Mouse (Mus musculus) neutrophil, adult 5-6 weeks (primary cell): ENCODE results near the gene Zfp275. TPM values are rescaled to one million over a fixed set of nuclear protein-coding genes. Genes with fewer than 3 reads are reported as not detected.
"Not testable (repeated sequence)": the region's sequence is repeated elsewhere in the genome, so short reads cannot be mapped to it uniquely, and the experiment has no call there.

ENCODE experiments used
- ATAC-seq: fragments of 151-379, 151-347 bp; 2 replicates; pipeline ENCODE4 v1.8.0; 2017; ENCODE audit warnings: mild to moderate bottlenecking, moderate TSS enrichment; ENCODE audit not compliant: insufficient number of reproducible peaks, poor library complexity, low FRiP score, severe bottlenecking; ENCODE audit errors: extremely low read depth
- total RNA-seq: library from RNA; stranded (forward); fragments of 200-1000 nt; gene quantifications from 2 replicates; pipeline ENCODE4 v1.2.3, GENCODE M21; 2017

Gene Zfp275
- 12.5 and 17.9 TPM in 2 replicates for total RNA-seq

DNA sequence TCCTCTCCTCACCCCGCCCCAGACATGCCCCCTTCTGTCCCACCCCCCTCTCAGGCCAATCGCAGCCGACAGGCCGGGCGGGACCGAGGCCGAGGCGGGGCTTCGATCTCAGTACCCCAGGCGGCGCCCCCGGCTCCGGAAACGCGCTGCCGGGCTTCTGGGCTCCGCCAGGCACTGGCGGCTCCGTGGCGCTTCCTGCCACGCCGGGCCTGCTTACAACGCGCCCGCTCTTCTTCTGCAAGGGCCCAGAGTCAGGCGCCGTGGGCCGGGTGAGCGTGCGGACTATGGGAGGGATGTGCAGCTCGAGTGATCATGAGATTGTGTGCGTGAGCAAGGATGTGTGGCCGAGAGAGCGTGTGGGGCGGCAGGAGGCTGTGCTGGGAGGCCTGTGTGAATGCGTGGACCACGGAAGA is at the start of gene Zfp275:
Zfp275 (plus strand) TSS at position 139 of the 413 bp plus-strand sequence.
- peak; percentile 44; the same call in 1 of the 2 replicates for ATAC-seq

DNA sequence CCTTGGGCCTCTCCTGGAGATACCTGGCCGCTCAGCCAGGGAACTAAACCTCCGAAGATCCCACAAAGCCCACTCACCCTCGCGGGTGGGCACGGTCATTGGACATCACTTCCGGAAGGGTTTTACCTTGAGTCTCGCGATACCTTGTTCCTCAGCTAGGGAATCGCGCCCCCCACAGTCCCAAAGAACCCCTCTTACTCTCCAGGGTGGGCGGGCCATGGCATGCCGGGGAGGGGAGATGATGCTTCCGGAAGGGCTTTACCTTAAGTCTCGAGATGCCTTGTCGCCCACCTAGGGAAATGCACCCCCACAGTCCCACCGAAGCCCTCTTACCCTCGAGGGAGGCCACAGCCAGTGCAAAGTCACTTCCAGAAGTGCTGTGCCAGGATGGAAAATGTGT is 49.5 kb upstream of the Zfp275 start, which contains the start of the genes Xlr5a and Xlr5c:
Xlr5a (minus strand) TSS at position 101 of the 400 bp plus-strand sequence.
Xlr5c (minus strand) TSS at position 101 of the 400 bp plus-strand sequence.
- ATAC-seq: not testable (repeated sequence)

DNA sequence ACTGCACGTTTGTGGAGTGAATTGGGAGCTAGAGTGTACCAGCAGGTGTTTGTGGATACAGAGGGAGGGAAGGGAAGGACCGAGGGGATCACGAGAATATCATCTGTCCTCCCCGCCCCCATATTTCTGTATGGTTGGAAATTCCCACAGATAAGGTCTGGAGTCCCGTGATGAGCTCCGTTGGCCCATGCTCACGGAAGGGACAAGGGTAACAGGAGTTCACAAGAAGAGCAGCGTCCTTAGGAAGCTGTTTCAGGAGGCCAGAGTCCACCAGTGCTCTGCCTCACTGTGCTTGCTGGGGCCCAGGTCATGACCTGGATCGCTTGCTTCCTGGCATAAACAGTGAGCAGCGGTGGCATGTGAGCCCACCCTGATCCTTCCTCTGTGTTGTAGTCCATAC is 46.7 kb upstream of the Zfp275 start:
- not testable (repeated sequence) for ATAC-seq

DNA sequence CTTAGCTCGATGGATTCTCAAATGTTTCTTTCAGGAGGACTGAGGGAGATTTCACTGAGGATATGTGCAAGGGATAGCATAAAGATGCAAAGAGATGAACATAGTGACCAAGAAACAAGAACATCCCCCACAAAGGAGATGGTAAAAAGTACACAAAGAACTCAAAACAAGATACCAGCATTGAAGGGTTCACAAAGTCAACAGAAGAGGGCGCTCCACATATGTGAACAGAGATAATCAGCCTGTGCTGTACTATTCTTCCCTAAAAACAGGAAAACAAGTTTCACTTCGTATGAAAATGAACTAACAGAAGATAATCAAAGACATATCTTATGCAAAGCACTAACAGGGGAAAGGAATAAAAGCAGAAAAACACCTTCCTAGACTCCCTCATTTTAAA is 29.9 kb upstream of the Zfp275 start:
- no peak for ATAC-seq

DNA sequence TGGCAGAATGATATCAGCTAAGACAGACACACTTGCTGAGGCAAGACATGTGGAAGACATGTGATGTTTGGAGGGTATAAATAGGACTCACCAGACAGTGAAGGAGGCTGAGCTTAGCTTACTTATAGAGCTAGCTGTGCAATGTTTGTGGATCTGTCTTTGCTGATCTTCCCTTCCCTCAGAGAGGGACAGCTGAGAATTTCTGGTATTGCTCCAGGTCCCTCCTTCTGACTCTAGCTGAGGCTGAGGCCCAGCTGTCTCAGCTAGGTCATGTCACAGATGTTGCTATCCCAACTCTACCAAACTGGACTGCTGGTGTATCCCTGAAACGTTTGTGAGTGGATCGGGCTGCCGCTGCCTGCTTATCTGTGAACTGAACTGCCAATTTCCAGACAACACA is 21.4 kb upstream of the Zfp275 start:
- no peak for ATAC-seq

DNA sequence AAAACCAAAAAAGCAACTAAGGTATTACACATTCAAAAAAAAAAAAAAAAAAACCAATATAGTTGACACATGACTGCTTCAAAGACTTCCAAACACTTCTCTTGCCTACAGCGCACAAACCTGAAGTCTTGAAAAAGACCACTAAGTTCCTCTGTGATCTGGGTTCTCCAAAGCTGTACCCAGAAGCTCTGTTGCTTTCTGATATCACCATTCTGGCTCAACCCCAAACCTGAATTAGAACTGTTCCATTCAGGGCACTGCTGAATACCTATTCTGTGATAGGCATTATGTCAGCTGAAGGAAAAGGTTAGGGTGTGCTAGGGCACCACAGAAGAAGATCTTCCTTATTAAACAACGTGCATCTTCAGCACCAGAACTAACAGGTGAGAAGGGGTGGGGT is 15.2 kb upstream of the Zfp275 start:
- no peak for ATAC-seq

DNA sequence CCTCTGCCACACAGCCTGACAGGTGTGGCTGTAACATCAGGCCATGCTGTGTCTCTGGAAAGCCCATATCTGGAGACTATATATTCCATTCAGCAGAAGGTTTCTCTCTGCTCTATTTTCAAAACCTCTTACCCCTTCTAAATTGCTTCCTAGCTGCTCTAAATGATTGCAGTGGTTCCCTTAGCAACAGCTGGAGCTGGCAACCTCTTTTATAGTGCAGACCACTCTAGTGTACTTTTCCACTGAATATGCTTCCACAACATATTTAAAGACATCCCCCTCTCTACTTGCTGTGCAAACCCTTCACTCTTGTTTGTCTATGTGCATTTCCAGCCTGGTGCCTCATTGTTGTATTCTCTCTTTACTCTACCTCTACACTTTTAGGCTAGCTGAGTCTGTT is 8.9 kb upstream of the Zfp275 start:
- no peak for ATAC-seq

DNA sequence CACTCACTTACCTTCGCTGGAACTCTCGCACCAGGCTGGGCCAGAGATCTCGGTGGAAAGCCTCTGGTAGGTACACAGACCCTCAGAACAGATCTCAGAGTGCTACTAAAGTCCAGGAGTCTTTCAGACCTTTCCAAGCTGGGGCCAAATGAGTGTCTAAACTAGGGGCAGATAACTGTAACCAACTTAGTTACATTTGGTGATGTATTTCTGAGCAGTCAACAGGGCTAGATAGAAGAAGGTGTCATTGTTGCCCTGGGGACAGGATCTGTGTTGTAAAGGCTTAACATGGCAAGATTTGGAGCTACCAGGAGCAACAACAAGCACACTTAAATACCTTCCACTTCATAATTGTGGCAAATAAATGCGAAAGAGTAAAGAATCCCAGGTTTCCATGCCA is 5.7 kb upstream of the Zfp275 start, which contains the start of gene Gm45015:
Gm45015 (minus strand) TSS at position 101 of the 400 bp plus-strand sequence.
- ATAC-seq: no peak

DNA sequence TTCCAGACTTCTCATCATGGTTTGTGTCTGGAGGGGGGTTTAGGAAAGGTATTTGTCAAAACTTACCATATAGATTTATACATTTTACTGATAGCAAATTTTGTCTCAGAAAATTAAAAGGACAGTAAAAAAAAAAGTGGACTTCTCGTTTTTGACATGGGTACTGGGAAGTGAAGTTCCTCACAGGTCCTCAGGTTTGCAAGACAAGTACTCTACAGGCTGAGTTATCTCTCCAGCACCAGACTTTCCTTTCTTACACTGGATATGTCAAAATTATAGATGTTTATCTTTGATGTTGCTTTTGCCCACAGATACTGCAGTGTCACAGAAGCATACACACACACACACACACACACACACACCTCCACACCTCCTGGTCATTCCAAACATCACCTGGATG is 948 bp upstream of the Zfp275 start:
- no peak for ATAC-seq

DNA sequence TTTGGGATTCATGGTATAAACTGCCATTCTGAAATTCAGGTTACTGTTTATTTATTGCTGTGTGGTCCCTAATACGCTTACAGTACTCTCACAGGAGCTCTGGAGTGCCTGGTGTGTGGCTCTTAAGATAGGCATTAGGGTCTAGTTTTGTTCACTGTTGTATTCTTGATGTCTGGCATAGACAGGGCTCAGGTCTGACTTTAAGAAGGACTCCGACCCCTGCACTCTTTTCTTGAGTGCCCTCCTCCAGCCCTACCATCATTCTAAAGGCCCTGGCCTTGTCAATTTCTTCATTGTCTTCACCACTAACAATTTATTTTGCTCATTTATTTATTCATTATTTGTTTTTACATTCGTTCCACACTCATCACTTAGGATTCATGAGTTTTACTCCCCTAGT is 353 bp upstream of the Zfp275 start:
- ATAC-seq: no peak

DNA sequence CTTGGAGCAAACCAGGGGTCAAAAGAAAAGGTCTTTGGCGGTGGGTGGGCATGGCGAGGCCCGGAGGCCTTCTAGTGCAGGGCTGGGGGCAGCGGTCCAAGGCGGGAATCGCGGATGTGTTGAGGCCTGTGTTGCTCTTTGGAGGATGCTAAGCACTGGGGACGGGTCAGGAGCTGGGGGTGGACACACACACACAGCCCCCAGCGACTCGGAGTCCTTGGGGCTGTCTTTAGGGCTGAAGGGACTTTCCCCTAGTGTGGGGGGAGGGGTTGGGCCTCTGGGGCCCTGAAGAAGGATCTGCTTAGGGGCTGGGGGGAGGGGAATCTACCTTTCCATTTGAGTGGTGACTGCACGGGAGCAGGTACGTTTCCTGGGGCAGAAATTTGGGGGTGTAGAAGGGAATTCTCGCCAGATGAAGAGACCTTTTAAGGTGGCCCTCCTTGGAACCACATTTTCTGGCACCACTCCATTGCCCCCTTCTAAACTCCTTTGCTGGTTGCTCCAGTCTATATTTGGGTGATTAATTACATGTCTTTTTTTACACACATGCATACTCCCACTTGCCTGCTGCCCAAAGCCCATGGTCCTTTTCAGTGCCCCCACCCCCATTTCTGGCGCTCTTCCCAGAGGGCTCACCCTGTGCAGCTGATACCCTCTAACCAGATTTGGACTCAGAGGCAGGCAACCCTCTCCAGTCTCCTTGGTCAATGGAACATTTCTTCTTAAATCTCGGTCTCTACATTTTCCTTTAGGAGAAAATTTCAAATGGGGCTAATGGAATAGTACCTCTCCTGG is 717 bp downstream of the Zfp275 start:
- ATAC-seq: no peak

DNA sequence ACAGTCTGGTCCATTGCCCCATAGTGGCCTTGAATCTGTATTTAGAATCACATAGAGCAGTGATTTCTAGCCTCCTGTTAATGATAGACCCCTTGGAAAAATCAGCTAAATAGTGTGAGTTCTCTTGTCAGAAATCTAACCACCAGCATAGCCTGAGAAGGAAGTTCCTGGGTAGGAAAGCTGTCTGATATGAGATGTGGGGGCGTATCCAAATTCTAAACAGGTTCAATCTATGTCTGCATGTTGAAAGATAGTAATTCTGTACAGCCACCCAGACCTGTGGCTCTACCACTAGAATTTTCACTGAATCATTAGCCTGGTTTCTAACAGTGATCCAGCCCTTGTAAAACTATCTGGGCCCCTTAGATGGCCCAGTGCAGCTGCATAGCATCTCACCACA is 1.4 kb downstream of the Zfp275 start:
- ATAC-seq: no peak

DNA sequence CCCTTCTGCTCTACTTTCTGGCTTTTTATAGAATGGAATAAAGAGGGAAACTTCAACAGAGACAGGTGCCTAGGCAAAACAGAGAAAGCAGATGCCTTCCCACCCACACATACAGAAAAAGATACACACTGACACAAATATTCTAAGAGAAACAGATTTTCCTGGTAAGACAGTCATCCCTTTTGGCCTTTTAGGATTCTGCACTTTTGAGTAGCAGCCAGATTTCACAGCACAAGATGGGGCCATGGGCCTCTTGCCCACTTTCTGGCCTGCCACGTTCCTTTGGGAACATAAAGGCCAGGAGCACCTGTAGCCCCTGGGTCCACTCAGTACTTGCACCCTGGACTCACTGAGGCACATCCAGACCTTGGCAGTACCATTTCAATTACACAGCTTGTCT is 1.9 kb downstream of the Zfp275 start:
- no peak for ATAC-seq

DNA sequence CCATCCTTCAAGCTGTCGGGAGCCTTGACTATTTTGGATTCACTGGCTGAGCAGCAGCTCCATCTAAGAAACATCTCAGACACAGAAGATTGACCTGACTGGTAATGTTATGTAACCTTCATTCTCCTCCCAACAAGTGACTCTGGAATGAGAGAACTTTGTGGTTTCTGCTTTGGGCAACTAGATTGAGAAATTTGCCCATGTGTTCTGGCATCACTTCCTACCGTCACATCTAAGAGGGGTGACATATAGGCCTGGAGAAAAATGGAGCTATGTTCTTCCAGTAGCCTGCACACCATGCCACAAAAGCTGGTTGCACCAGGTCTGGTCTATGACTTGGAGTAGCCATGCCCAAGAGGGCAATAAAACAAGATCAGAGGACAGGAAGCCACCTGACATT is 13.7 kb downstream of the Zfp275 start:
- 0 out of 2 replicates have a peak, but pooled peaks have one; percentile 9 for ATAC-seq

DNA sequence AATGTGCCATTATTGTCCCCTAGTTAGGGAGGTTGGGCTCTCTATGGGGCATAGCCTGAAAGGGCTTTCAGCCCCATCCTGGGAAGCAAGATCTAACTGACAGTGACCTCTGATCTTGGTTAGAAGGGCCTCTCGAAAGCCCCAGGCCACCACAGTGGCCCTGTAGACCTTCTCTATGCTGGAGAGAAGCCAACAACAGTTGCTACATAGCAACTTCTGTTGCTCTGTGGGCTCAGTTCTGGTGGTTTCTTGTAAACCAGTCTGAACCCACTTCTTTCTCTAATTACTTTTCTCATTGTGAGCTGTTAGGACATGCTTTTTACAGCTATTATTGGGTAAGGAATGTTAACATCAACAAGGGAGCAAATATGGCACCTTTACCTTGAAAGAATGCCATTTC is 14.3 kb downstream of the Zfp275 start:
- ATAC-seq: no peak

DNA sequence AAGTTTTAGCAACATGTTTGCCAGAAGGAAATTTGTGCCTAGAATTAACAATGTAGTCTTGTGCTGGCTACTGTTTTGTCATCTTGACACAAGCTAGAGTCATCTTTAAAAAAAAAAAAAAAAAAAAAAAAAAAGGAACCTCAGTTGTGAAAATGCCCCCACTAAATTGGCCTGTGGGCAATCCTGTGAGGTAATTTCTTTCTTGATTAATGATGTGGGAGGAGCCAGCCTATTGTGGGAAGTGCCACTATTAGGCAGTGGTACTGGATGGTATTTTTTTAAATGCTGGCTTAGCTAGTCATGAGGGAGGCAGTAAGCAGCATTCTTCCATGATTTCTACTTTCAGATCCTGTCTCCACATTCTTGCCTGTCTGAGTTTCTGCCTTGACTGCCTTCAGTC is 20.9 kb downstream of the Zfp275 start:
- ATAC-seq: no peak

DNA sequence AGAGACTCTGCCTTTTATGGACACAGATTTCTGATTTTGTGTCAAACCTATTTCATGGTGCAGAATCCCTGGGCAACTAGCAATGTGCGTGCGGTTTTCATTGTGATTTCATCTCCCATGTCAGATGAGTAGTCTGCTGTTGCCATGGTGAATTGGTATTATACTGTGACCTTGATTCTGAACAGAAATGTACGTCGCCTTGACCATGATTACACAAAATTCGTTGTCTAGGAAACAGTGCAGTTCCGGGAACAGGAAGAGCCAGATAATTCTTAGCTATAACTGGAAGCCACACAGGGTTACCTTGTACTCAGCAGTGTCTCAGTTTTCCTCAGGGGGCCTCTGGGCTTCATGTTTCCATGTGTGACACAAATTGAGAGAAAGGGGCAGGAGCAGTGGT is 42.0 kb downstream of the Zfp275 start:
- ATAC-seq: no peak

DNA sequence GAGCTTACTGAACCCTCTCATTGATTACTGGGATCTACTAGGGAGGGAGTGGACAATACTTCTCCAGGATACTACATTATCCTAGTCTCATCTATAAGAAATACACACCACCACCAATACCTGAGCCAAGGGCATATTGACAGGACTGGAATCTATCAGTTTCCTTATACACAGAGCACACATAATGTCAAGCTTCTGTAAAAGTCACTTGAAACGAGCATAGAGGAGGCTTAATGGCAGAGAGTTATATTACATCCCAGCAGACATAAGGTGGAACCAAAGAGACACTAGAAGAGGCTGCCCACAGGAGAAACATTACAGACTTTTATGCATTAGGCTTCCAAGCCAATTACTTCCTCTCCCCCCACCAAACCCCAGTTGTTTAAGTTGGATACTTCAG is 42.5 kb downstream of the Zfp275 start:
- no peak for ATAC-seq

DNA sequence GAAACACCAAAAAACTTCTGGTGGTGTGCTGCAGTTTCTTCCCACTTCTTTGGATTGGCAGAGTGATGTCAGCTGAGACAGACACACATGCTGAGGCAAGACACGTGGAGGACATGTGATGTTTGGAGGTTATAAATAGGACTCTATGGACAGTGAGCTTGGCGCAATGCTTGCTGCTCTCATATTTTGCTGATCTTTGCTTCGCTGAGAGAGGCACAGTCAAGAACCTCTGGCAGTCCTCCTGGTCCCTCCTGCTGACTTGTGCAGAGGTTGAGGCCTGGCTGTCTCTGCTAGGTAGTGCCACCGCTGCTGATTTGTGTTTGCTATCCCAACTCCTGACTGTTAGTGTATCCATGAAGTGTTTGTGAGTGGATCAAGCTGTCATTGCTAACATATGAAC is 49.1 kb downstream of the Zfp275 start:
- ATAC-seq: no peak

DNA sequence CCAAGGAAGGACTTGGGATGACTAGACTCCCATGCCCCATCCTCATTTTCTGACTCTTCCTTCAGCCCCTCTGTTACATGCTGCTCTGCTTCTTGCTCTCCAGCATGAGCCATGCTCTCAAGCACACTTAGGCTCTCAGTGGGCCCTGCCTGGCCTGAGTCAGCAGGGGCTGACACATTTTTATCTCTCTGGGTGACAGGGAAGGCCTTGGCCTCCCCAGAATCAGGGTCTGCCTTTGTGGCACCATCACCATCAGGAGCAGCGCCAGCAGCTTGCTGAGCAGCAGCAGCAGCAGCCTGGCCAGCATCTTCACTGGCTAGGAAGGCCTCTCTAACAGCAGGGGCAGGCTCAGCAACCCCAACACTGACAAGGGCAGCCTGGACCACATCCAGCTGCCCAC is 54.0 kb downstream of the Zfp275 start:
- ATAC-seq: no peak

DNA sequence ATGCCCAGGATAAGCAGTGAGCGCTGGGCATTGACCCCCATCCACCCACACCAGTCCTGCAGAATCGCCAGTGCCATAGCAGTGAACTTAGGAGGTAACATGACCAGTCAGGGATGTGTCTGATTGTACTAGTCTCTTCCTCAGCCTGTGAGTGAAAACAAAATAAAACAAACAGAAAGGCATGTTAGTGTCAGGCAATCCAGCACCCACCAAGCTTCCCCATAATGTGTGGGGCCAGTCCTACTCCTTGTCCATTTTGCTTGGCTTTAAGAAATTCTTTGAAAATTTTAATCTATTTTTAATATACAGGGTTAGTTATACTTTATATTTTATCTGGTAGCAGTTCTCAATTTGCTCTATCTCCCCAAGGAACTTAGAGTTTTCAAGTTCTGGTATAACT is 56.2 kb downstream of the Zfp275 start, which contains the start of gene Gm18336:
Gm18336 (minus strand) TSS at position 101 of the 400 bp plus-strand sequence.
- not testable (repeated sequence) for ATAC-seq
